Mouse (Mus musculus) MEL (cell line): ENCODE measurements around the gene Wdr1.

Experiments
- CTCF ChIP-seq, 3 experiments: IDR thresholded peaks in 2 of 3; conservative IDR thresholded peaks in 1 of 3; 2 replicates each; pipeline ENCODE4 v1.5.1; 2011 to 2012; ENCODE audit warnings: low read length in 3 of 3, low read depth in 2 of 3, mild to moderate bottlenecking in 2 of 3, improper control_type of control experiment in 1 of 3, inconsistent platforms in 1 of 3, mixed read lengths in 1 of 3, moderate library complexity in 1 of 3; ENCODE audit not compliant: control insufficient read depth in 1 of 3, insufficient read depth in 1 of 3, poor library complexity in 1 of 3, severe bottlenecking in 1 of 3
- E2F4 ChIP-seq: IDR thresholded peaks from 2 replicates; pipeline ENCODE4 v1.6.1; 2011; ENCODE audit warnings: low read depth, low read length, improper control_type of control experiment, borderline replicate concordance
- EP300 ChIP-seq, 2 experiments: IDR thresholded peaks; 2 replicates each; pipeline ENCODE4 v1.6.1; 2011; ENCODE audit warnings: improper control_type of control experiment in 2 of 2, low read length in 2 of 2, low read depth in 1 of 2, mild to moderate bottlenecking in 1 of 2
- ETS1 ChIP-seq: IDR thresholded peaks from 2 replicates; pipeline ENCODE4 v1.6.1; 2012; ENCODE audit warnings: low read depth, mild to moderate bottlenecking, inconsistent platforms, low read length, improper control_type of control experiment, moderate library complexity
- MAX ChIP-seq: IDR thresholded peaks from 2 replicates; pipeline ENCODE4 v1.6.1; 2011; ENCODE audit warnings: low read length, improper control_type of control experiment
- MYC ChIP-seq: IDR thresholded peaks from 2 replicates; pipeline ENCODE4 v1.6.1; 2011; ENCODE audit warnings: low read depth, mild to moderate bottlenecking, low read length, improper control_type of control experiment, moderate library complexity
- NELFE ChIP-seq: IDR thresholded peaks from 2 replicates; pipeline ENCODE4 v1.6.1; 2011; ENCODE audit warnings: low read depth, low read length, improper control_type of control experiment
- POLR2A ChIP-seq, 2 experiments: IDR thresholded peaks; 2 replicates each; pipeline ENCODE4 v1.6.1; 2011 to 2012; ENCODE audit warnings: low read length in 2 of 2, mild to moderate bottlenecking in 2 of 2, control low read depth in 1 of 2, improper control_type of control experiment in 1 of 2, low read depth in 1 of 2, moderate library complexity in 1 of 2; ENCODE audit not compliant: control insufficient read depth in 1 of 2, insufficient read depth in 1 of 2, poor library complexity in 1 of 2
- POLR2AphosphoS2 ChIP-seq: IDR thresholded peaks from 2 replicates; pipeline ENCODE4 v1.6.1; 2011; ENCODE audit warnings: low read length, improper control_type of control experiment

GRCm38 (mm10) chr5:38498479-38498878, 64.5 kb downstream of the Wdr1 start:
- TF ChIP-seq E2F4 (no peak), MYC (no peak), MAX (no peak), CTCF (IDR thresholded peaks at IDR 0.05 in 2 of 3, conservative IDR thresholded peaks at IDR 0.05 in 1 of 3; ENCODE audit: control insufficient read depth in 1 of 3, insufficient read depth in 1 of 3, low read depth in 2 of 3, low read length in 3 of 3, poor library complexity in 1 of 3, severe bottlenecking in 1 of 3) (no peak), EP300 (IDR thresholded peaks at IDR 0.05; ENCODE audit: low read depth in 1 of 2, low read length in 2 of 2) (no peak), POLR2A (IDR thresholded peaks at IDR 0.05; ENCODE audit: control insufficient read depth in 1 of 2, insufficient read depth in 1 of 2, low read depth in 1 of 2, low read length in 2 of 2, poor library complexity in 1 of 2) (no peak), ETS1 (no peak), POLR2AphosphoS2 (no peak), NELFE (no peak)
